8 mouse cellular contexts compared by ENCODE assay signal in the genomic region with DNA sequence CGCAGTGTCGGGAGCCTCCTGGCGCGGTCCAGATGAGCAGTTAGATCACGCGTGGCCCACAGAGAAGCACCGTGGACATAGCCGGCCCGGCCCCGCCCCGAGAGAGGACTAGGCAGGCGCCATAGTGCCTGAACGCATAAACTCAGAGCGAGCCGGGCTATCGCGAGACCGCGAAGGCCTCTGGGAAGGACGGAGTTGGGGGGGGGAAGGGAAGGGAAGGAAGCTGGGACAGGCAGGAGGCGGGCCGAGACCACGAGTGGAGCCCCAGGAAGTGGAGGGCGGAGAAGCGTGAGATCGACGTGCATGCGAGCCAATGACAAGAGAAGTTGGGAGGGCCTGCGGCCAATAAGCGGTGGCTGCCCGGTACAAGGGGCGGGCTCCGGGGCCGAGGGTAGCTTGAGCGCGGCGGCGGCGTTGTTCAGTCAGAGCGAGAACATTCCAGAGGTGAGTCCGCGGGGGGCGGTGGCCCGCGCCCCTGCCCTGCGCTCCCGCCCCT. TPM values are rescaled to one million over a fixed set of nuclear protein-coding genes. Genes with fewer than 3 reads are reported as not detected.
DNase-seq lines count a peak whose midpoint lies in the region; ATAC-seq lines count a peak whose summit lies in the region.

A gene (plus strand): TSS at position 221 of the 496 bp plus-strand sequence.

- ATAC-seq in megakaryocyte progenitor cell, adult 5-6 weeks (replicated peaks; ENCODE audit: poor library complexity): peak; percentile 87

- DNase-seq in adipocyte (ENCODE audit: low spot score): peak; percentile 98
- peak; percentile 100 for DNase-seq in embryo, embryonic 10 days (ENCODE audit: low spot score)
- peak; percentile 99 for DNase-seq in gastrocnemius, postnatal 10 days
- peak; percentile 100 for DNase-seq in induced T-regulatory cell, adult 2 months (ENCODE audit: low read depth)
- peak; percentile 97 to 99 for DNase-seq in left cerebral cortex, adult 9 months (ENCODE audit: low spot score in 2 of 2)
- DNase-seq in right cerebral cortex, postnatal 14 days: peak; percentile 99
- peak; percentile 99 to 100 for DNase-seq in urinary bladder, postnatal 36 days (ENCODE audit: low spot score in 2 of 2)

RNA-seq across cellular contexts. Expression of the gene that starts here (rescaled TPM):
- 100 to 1,000 TPM; 140 to 154 TPM for total RNA-seq in gastrocnemius, postnatal 10 days (2021)
- 349 and 403 TPM in 2 replicates for total RNA-seq in megakaryocyte progenitor cell, adult 5-6 weeks (2015)
- total RNA-seq in megakaryocyte progenitor cell, adult 5-6 weeks (2017): 221 and 322 TPM in 2 replicates

Comparison
In these comparisons a context has a peak if more than half of its experiments do, and no peak if none do; other contexts are left out.
1. Peak in every context shown above with its lines: DNase-seq and ATAC-seq.